Mouse (Mus musculus): ENCODE data around the gene Alkbh6.
A peak's percentile ranks its signal among the peaks of the same experiment; 100 is the strongest.

Gene Alkbh6

GRCm38 (mm10) chr7:30308076-30309005, at the start of gene Alkbh6:
Gene Alkbh6, plus strand, starts transcription at chr7:30308717.
- peak; percentile 97 for DNase-seq

- no peak for DNase-seq
Measured at GRCm38 (mm10) chr7:30265041-30265440, 43.5 kb upstream of the Alkbh6 start.

GRCm38 (mm10) chr7:30265531-30265930, 43.0 kb upstream of the Alkbh6 start:
- no peak for DNase-seq

- DNase-seq: no peak
Measured at GRCm38 (mm10) chr7:30265935-30266334, 42.6 kb upstream of the Alkbh6 start.

- DNase-seq: no peak
Measured at GRCm38 (mm10) chr7:30266780-30267179, 41.7 kb upstream of the Alkbh6 start.

GRCm38 (mm10) chr7:30269641-30270040, 38.9 kb upstream of the Alkbh6 start:
- no peak for DNase-seq

- DNase-seq: no peak
Measured at GRCm38 (mm10) chr7:30274383-30274782, 34.1 kb upstream of the Alkbh6 start.

GRCm38 (mm10) chr7:30278911-30279310, 29.6 kb upstream of the Alkbh6 start:
- no peak for DNase-seq

GRCm38 (mm10) chr7:30279536-30279935, 29.0 kb upstream of the Alkbh6 start:
- no peak for DNase-seq

- peak; percentile 95 for DNase-seq
Measured at GRCm38 (mm10) chr7:30279951-30280669, 28.4 kb upstream of the Alkbh6 start, which contains the start of the genes Thap8 and Wdr62. Gene Thap8, plus strand, starts transcription at chr7:30280094. Gene Wdr62, minus strand, starts transcription at chr7:30280419.

GRCm38 (mm10) chr7:30280670-30281138, 27.8 kb upstream of the Alkbh6 start:
- peak; percentile 91 for DNase-seq

- DNase-seq: no peak
Measured at GRCm38 (mm10) chr7:30281522-30281921, 27.0 kb upstream of the Alkbh6 start.

GRCm38 (mm10) chr7:30282740-30283139, 25.8 kb upstream of the Alkbh6 start:
- no peak for DNase-seq

GRCm38 (mm10) chr7:30286701-30287410, 21.7 kb upstream of the Alkbh6 start:
- peak; percentile 57 for DNase-seq

- no peak for DNase-seq
Measured at GRCm38 (mm10) chr7:30288046-30288445, 20.5 kb upstream of the Alkbh6 start.

GRCm38 (mm10) chr7:30289071-30289713, 19.3 kb upstream of the Alkbh6 start:
- no peak for DNase-seq

- no peak for DNase-seq
Measured at GRCm38 (mm10) chr7:30289714-30290399, 18.7 kb upstream of the Alkbh6 start.

- peak; percentile 73 for DNase-seq
Measured at GRCm38 (mm10) chr7:30291215-30292131, 17.0 kb upstream of the Alkbh6 start, which contains the start of gene Clip3. Gene Clip3, plus strand, starts transcription at chr7:30291728.

- no peak for DNase-seq
Measured at GRCm38 (mm10) chr7:30293795-30294194, 14.7 kb upstream of the Alkbh6 start.

- DNase-seq: no peak
Measured at GRCm38 (mm10) chr7:30294296-30294695, 14.2 kb upstream of the Alkbh6 start.

Data from kidney, postnatal 14 days (tissue).